Mouse (Mus musculus) layer of hippocampus, adult 2 months (tissue): ENCODE measurements at regions not wholly inside any gene's neighbourhood (a gene's known extent, or its start where the extent isn't known, plus 50 kb on each side); places are given as distances from the start of the nearest gene placed in this dataset.
"Not testable (repeated sequence)": the region's sequence is repeated elsewhere in the genome, so short reads cannot be mapped to it uniquely, and the experiment has no call there.

Experiments used
- DNase-seq, 2 experiments: peaks; one replicate each; pipeline ENCODE4 v3.0.0; 2022; ENCODE audit warnings: low spot score in 2 of 2
- H3K27ac ChIP-seq: fragments of 200-600 bp; 2 replicates; pipeline ENCODE4 v1.8.1; 2022
- H3K4me3 ChIP-seq: fragments of 200-600 bp; 2 replicates; pipeline ENCODE4 v1.8.1; 2022; ENCODE audit warnings: mild to moderate bottlenecking
- CTCF ChIP-seq: fragments of 200-600 bp; conservative IDR thresholded peaks from 2 replicates; pipeline ENCODE4 v1.8.1; 2022; ENCODE audit warnings: antibody characterized with exemption, mild to moderate bottlenecking, moderate library complexity

GRCm38 (mm10) chr10:96263544-96263943 lies 127.1 kb downstream of the Gm5426 start:
- DNase-seq, result peak in 1 of 2 experiments; percentile 15
- Histone ChIP-seq H3K4me3 (no peak overlapping the region; the same call in 1 of the 2 replicates), H3K27ac (no peak overlapping the region)
- TF ChIP-seq CTCF, result no peak

- TF ChIP-seq CTCF, result no peak
- Histone ChIP-seq H3K4me3 (no peak overlapping the region), H3K27ac (no peak overlapping the region)
- DNase-seq, result no peak
Measured at GRCm38 (mm10) chr10:96264433-96264832, 128.0 kb downstream of the Gm5426 start.

- no peak for DNase-seq
- Histone ChIP-seq H3K27ac (no peak overlapping the region), H3K4me3 (no peak overlapping the region)
- TF ChIP-seq CTCF, result no peak
Measured at GRCm38 (mm10) chr10:96264866-96265265, 128.5 kb downstream of the Gm5426 start.

DNA sequence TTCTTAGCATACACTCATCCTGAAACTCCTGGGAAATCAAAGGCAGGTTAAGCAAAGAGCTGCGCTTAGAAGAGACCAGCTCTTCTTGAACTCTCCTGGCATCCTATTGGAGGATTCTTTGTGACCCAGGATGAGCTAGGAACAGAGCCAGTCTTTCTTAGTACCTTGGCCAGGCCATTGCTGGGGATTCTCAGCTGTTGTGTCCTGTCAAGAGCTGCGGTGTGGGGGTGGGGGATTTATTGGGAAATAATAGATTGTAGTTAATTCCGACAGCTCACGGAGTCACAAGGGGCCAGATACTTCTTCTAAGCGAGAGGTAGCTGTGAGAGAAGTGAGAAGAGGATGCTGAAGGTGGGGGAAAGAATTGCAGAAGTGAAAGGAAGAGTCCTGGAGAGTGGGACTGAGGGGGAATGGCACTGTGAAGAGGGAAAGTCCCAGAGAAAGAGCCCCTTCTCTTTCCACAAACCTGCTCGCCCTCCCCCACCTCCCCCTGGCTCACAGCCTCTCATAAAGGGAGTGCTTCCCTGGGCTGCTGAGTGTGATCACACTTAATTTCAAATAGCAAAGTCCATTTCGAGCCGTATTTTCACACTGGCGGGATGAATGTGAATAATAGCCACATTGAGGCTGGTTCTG lies 129.8 kb downstream of the Gm5426 start:
- no peak for TF ChIP-seq CTCF
- H3K4me3 ChIP-seq, result no peak overlapping the region
- no peak overlapping the region for H3K27ac ChIP-seq
- DNase-seq, result no peak

- Histone ChIP-seq H3K27ac (no peak overlapping the region), H3K4me3 (no peak overlapping the region)
- no peak for TF ChIP-seq CTCF
- no peak for DNase-seq
Measured at GRCm38 (mm10) chr10:96267603-96268002, 131.2 kb downstream of the Gm5426 start.

DNA sequence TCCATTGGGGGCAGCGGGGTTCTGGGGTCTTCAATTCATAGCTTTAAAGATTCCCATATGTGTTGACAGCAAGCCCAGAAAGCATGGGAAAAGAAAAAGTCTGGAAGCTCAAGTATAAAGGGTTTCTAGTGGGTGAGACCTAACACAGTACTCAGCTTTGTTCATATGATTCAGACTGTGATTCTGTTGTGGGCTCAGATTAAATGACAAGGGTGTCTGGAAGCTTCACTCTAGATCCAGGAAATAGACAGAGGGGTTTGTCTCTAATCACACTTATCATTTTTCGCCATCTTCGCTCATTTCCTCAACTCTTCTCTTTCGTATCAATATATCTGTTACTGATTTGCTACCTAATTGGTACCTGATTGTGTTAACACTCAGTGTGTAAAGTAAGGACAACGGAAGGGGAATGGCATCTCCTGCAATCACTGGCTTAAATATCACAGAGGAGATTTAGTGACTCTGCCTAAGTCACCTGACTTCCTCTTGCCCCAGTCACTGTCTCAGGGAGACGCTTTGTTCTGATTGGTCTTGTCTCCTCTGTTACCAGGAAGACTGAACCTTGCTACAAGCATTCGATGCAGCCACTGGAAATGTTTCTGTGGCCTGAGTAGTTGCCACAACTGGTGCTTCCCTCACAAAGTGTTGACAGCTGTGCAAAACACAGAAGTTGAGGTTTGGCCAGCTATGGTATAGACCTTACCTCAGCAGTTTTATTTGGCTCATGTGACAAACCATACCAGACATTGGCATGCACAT lies 137.4 kb downstream of the Gm5426 start:
- H3K4me3 ChIP-seq, result no peak overlapping the region
- no peak overlapping the region for H3K27ac ChIP-seq
- no peak for DNase-seq
- TF ChIP-seq CTCF, result no peak

DNA sequence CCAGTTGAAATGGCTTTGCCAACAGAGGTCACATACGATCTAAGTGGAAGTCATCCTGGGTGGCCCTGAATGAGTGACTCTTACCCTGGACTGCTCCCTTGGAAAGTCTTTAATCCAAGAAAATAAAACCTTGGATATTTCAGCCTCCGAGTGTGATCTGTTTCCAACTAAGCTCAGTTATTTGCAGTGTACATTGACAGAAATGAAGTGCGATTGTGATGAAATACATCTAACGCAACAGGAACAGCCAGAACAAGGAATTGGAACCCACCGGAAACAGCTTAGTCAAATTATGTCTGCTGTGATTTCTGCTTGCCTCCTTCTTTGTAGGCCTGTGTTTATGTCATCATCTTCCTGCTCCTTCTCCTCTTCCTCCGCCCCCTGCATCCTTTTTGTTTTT lies 143.7 kb downstream of the Gm5426 start:
- DNase-seq, result no peak
- no peak for TF ChIP-seq CTCF
- Histone ChIP-seq H3K4me3 (no peak overlapping the region), H3K27ac (no peak overlapping the region)

- no peak for TF ChIP-seq CTCF
- Histone ChIP-seq H3K4me3 (no peak overlapping the region), H3K27ac (no peak overlapping the region)
- DNase-seq, result no peak
Measured at GRCm38 (mm10) chr10:96285407-96286093, 149.1 kb downstream of the Gm5426 start.

- Histone ChIP-seq H3K27ac (no peak overlapping the region), H3K4me3 (no peak overlapping the region)
- TF ChIP-seq CTCF, result no peak
- no peak for DNase-seq
Measured at GRCm38 (mm10) chr10:96286094-96286485, 149.7 kb downstream of the Gm5426 start.

DNA sequence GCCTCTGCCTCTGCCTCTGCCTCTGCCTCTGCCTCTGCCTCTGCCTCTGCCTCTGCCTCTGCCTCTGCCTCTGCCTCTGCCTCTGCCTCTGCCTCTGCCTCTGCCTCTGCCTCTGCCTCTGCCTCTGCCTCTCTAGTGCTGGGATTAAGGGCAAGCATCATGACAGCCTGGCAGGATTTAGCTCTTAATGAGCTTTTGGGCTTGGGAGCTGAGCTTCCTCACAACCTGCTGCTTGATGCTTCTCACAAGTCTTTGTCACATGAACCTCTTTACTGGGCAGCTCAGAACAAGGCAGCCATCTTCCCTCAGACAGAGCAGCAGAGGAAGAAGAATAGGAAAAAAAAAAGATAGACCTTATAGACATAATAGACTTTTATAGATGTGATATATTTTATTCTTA lies 152.6 kb downstream of the Gm5426 start:
- H3K4me3 ChIP-seq, H3K27ac ChIP-seq, DNase-seq: not testable (repeated sequence)

DNA sequence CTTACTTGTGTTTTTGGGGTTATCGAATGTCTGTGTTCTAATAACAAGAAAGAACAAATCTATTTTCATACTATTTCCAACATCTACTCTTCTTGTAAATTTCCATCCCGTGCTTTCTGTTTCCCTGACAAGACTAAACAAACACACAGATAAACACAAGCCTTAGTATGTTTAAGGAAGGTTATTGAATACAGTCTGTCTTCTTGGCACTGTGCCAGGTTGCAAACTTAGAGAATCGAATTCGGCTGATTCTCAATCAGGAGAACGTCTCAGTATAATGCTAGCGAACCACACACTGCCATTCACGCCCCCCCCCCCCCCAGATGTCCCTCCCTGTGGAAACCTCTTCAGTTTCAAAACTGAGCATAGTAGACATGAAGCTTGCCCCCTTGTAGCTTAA lies 157.2 kb downstream of the Gm5426 start:
- Histone ChIP-seq H3K4me3 (no peak overlapping the region), H3K27ac (no peak overlapping the region)
- TF ChIP-seq CTCF, result no peak
- DNase-seq, result no peak

- no peak for DNase-seq
- no peak for TF ChIP-seq CTCF
- no peak overlapping the region for H3K27ac ChIP-seq
- no peak overlapping the region for H3K4me3 ChIP-seq
Measured at GRCm38 (mm10) chr10:96294666-96295065, 158.3 kb downstream of the Gm5426 start.

GRCm38 (mm10) chr10:96297658-96298057 lies 161.3 kb downstream of the Gm5426 start:
- Histone ChIP-seq H3K27ac (no peak overlapping the region), H3K4me3 (no peak overlapping the region)
- TF ChIP-seq CTCF, result no peak
- no peak for DNase-seq
